11 mouse cellular contexts compared by ENCODE assay signal in genomic region chr10:97567489-97568135, GRCm38 (mm10). TPM values are rescaled to one million over a fixed set of nuclear protein-coding genes. Genes with fewer than 3 reads are reported as not detected.
A peak's percentile ranks its signal among the peaks of the same experiment; 100 is the strongest.
DNase-seq lines count a peak whose midpoint lies in the region; ATAC-seq and TF ChIP-seq lines count a peak whose summit lies in the region.
"Had no signal": no experiment of that assay in that cellular context is flagged by ENCODE, and none has a peak within 500 bp of the region (broad histone marks: within the 10 kb centered on the region; RNA-seq: fewer than 3 reads in every experiment).

No protein-coding gene starts in this region.

- DNase-seq in CD4-positive, CD25-positive, alpha-beta regulatory T cell, adult 2 months (ENCODE audit: low read depth, low spot score) = peak; percentile 14
- DNase-seq in lung, embryonic 14.5 days = peak; percentile 30
- no peak for DNase-seq in lung, postnatal 25 days (ENCODE audit: low spot score)
- DNase-seq in embryo, embryonic 9.5 days (ENCODE audit: extremely low spot score) = peak; percentile 26
- peak; percentile 17 for DNase-seq in mesoderm, embryonic 11.5 days (ENCODE audit: low read depth, low spot score)
- DNase-seq in layer of hippocampus, adult 8-10 months (ENCODE audit: low spot score in 2 of 2) = no peak
- DNase-seq: liver, embryonic 13.5 days; retina, postnatal 1 day had no signal

- WGBS in lung, embryonic 14.5 days = 57% methylated on average over 8 of the region's 8 CpGs
- 64% methylated on average over 8 of the region's 8 CpGs for WGBS in neural tube, embryonic 15.5 days

- H3K27ac ChIP-seq in lung, embryonic 14.5 days (ENCODE audit: low read depth) = peak overlapping the region; percentile 21; the same call in 1 of the 2 replicates
- no peak overlapping the region for H3K27ac ChIP-seq in neural tube, embryonic 15.5 days (replicated peaks)
- H3K27ac ChIP-seq: liver, embryonic 13.5 days had no signal

- no peak overlapping the region for H3K9ac ChIP-seq in lung, embryonic 14.5 days
- H3K9ac ChIP-seq in neural tube, embryonic 15.5 days (replicated peaks) = no peak overlapping the region
- H3K9ac ChIP-seq: liver, embryonic 13.5 days had no signal

- no peaks in the 10 kb centered on the region for H3K27me3 ChIP-seq in lung, embryonic 14.5 days (ENCODE audit: insufficient read depth, low read length)
- no peaks in the 10 kb centered on the region for H3K27me3 ChIP-seq in neural tube, embryonic 15.5 days (replicated peaks)
- H3K27me3 ChIP-seq: liver, embryonic 13.5 days had no signal

- H3K4me1 ChIP-seq in lung, embryonic 14.5 days (ENCODE audit: insufficient read depth) = 0 out of 2 replicates have a peak, but pooled peaks cover 2% of the 10 kb centered on the region
- H3K4me1 ChIP-seq in neural tube, embryonic 15.5 days = no peaks in the 10 kb centered on the region
- H3K4me1 ChIP-seq: liver, embryonic 13.5 days had no signal

- peak overlapping the region; percentile 16; the same call in 1 of the 2 replicates for H3K4me2 ChIP-seq in lung, embryonic 14.5 days
- H3K4me2 ChIP-seq in neural tube, embryonic 15.5 days = no peak overlapping the region
- H3K4me2 ChIP-seq: liver, embryonic 13.5 days had no signal

- peak; percentile 38 for TF ChIP-seq CTCF in lung, embryonic 14.5 days (IDR thresholded peaks at IDR 0.05; ENCODE audit: low read depth)

- peak overlapping the region; percentile 15; the same call in 1 of the 2 replicates for H3K4me3 ChIP-seq in lung, embryonic 14.5 days (ENCODE audit: low read depth, low read length)
- H3K4me3 ChIP-seq in neural tube, embryonic 15.5 days (replicated peaks) = no peak overlapping the region
- H3K4me3 ChIP-seq: liver, embryonic 13.5 days had no signal

- ATAC-seq in CD4-positive, CD25-positive, alpha-beta regulatory T cell, adult 4 months = no peak
- no peak for ATAC-seq in lung, embryonic 14.5 days (ENCODE audit: insufficient read depth)
- ATAC-seq in neural tube, embryonic 15.5 days (ENCODE audit: low FRiP score) = no peak

- no peaks in the 10 kb centered on the region for H3K9me3 ChIP-seq in lung, embryonic 14.5 days (ENCODE audit: low read depth, low read length)
- no peaks in the 10 kb centered on the region for H3K9me3 ChIP-seq in neural tube, embryonic 15.5 days (replicated peaks)
- H3K9me3 ChIP-seq: liver, embryonic 13.5 days had no signal

- no peaks in the 10 kb centered on the region for H3K36me3 ChIP-seq in lung, embryonic 14.5 days (ENCODE audit: insufficient read depth)
- no peaks in the 10 kb centered on the region for H3K36me3 ChIP-seq in neural tube, embryonic 15.5 days
- H3K36me3 ChIP-seq: liver, embryonic 13.5 days had no signal

RNA-seq across cellular contexts. Expression of gene Lum, which starts 2.7 kb away (rescaled TPM):
- polyA plus RNA-seq in CD4-positive, CD25-positive, alpha-beta regulatory T cell, adult 4 months (2017; shearing (Covaris generic)) = not detected
- 41.8 and 50.1 TPM in 2 replicates for polyA plus RNA-seq in lung, embryonic 14.5 days (2014; fragmentation: Nextera tagmentation; extraction: Ambion mirVana)
- 27.7 and 49.7 TPM in 2 replicates for polyA plus RNA-seq in neural tube, embryonic 15.5 days (2015; fragmentation: Nextera tagmentation; extraction: Ambion mirVana)
- 1 to 10 TPM; 4.8 to 7.1 (median 6.0) TPM for total RNA-seq in layer of hippocampus, adult 8-10 months (2022)

RNA-seq across cellular contexts. Expression of gene Kera, which starts 39.1 kb away (rescaled TPM):
- polyA plus RNA-seq in CD4-positive, CD25-positive, alpha-beta regulatory T cell, adult 4 months (2017; shearing (Covaris generic)) = not detected
- 0.11 TPM in 1 of 2 replicates, not detected in the other for polyA plus RNA-seq in lung, embryonic 14.5 days (2014; fragmentation: Nextera tagmentation; extraction: Ambion mirVana)
- polyA plus RNA-seq in neural tube, embryonic 15.5 days (2015; fragmentation: Nextera tagmentation; extraction: Ambion mirVana) = 0.13 and 0.28 TPM in 2 replicates
- total RNA-seq in layer of hippocampus, adult 8-10 months (2022) = under 1 TPM in 2 of 4 experiments, not detected in 2; 0.19 to 0.20 TPM
- polyA plus RNA-seq: cortical plate, adult 2 months had no signal

Comparison
In these comparisons a context has a peak if more than half of its experiments do, and no peak if none do; other contexts are left out.
1. DNase-seq: peak in CD4-positive, CD25-positive, alpha-beta regulatory T cell, adult 2 months (single experiment), lung, embryonic 14.5 days (single experiment), embryo, embryonic 9.5 days (single experiment) and mesoderm, embryonic 11.5 days (single experiment); none in lung, postnatal 25 days (single experiment) and layer of hippocampus, adult 8-10 months (0 of 2).
2. RNA of gene Lum, which starts 2.7 kb away (polyA plus RNA-seq): 41.8 to 50.1 TPM in lung, embryonic 14.5 days and 27.7 to 49.7 TPM in neural tube, embryonic 15.5 days; not detected in CD4-positive, CD25-positive, alpha-beta regulatory T cell, adult 4 months; every median in the first group is over 10 times any median in the second.